Comparison of ENCODE assay signal across 8 mouse cellular contexts in genomic region chr13:38036343-38037043, GRCm38 (mm10). TPM values are rescaled to one million over a fixed set of nuclear protein-coding genes. Genes with fewer than 3 reads are reported as not detected.
DNase-seq lines count a peak whose midpoint lies in the region; ATAC-seq and TF ChIP-seq lines count a peak whose summit lies in the region.

Gene Riok1 (plus strand): TSS chr13:38036995.

- H3K27me3 ChIP-seq in G1E (ENCODE audit: insufficient read depth, low read length): no peaks in the 10 kb centered on the region
- H3K27me3 ChIP-seq in heart, embryonic 14.5 days (ENCODE audit: control insufficient read depth, insufficient read depth, low read length): no peaks in the 10 kb centered on the region
- H3K27me3 ChIP-seq in testis, adult 2 months (ENCODE audit: control insufficient read depth, insufficient read depth, low read length): no peaks in the 10 kb centered on the region

- TF ChIP-seq POLR2A in testis, adult 2 months (IDR thresholded peaks at IDR 0.05; ENCODE audit: control insufficient read depth, low read depth, low read length): no peak; the same call in none of the 2 replicates

- intact Hi-C loops in gastrocnemius, postnatal 14 days (cut with DNase I; ENCODE audit: low total_unique reads): no loop called here

- peak within 1 kb of the TSS; percentile 67 to 90 for H3K27ac ChIP-seq in heart, embryonic 14.5 days (replicated peaks in 1 of 2; ENCODE audit: control insufficient read depth in 1 of 2, insufficient read depth in 1 of 2, low read depth in 2 of 2, low read length in 2 of 2)
- H3K27ac ChIP-seq in testis, adult 2 months (ENCODE audit: control insufficient read depth, insufficient read depth, low read depth, low read length): peak within 1 kb of the TSS; percentile 95

- 0 out of 2 replicates have a peak, but pooled peaks have one; percentile 24 for ATAC-seq in G1E (ENCODE audit: extremely low read depth, insufficient number of reproducible peaks, low FRiP score, poor library complexity, severe bottlenecking)
- ATAC-seq in heart, embryonic 14.5 days (ENCODE audit: insufficient number of reproducible peaks, insufficient read depth, low FRiP score, low read depth): peak; percentile 67

- peak within 1 kb of the TSS; percentile 92 for H3K4me3 ChIP-seq in G1E (ENCODE audit: low read depth, low read length)
- peak within 1 kb of the TSS; percentile 75 to 81 for H3K4me3 ChIP-seq in heart, embryonic 14.5 days (ENCODE audit: control insufficient read depth in 1 of 2, insufficient read depth in 1 of 2, low read depth in 1 of 2, low read length in 2 of 2)
- peak within 1 kb of the TSS; percentile 93 for H3K4me3 ChIP-seq in testis, adult 2 months (ENCODE audit: control insufficient read depth, low read depth, low read length)

- peak in 1 of 2 experiments; percentile 20 for DNase-seq in gastrocnemius, postnatal 4 days (ENCODE audit: low spot score in 2 of 2)
- DNase-seq in gastrocnemius, postnatal 14 days: no peak
- no peak for DNase-seq in G1E (ENCODE audit: low spot score)
- DNase-seq in cerebellum, postnatal 10 days: peak; percentile 13 to 16
- DNase-seq in layer of hippocampus, postnatal 14 days (ENCODE audit: low spot score in 2 of 2): no peak
- peak; percentile 6 for DNase-seq in lung, postnatal 36 days

- H3K9me3 ChIP-seq in G1E (replicated peaks): no peaks in the 10 kb centered on the region
- no peaks in the 10 kb centered on the region for H3K9me3 ChIP-seq in heart, embryonic 14.5 days (ENCODE audit: control insufficient read depth, low read length)

- peaks cover 36% of the 10 kb centered on the region for H3K36me3 ChIP-seq in G1E (replicated peaks)
- H3K36me3 ChIP-seq in heart, embryonic 14.5 days (ENCODE audit: control insufficient read depth, insufficient read depth, low read length): peaks cover 21% of the 10 kb centered on the region
- H3K36me3 ChIP-seq in testis, adult 2 months (ENCODE audit: control insufficient read depth, insufficient read depth, low read length): no peaks in the 10 kb centered on the region; the same call in 1 of the 2 replicates

- H3K9ac ChIP-seq in heart, embryonic 14.5 days (ENCODE audit: low read length): peak within 1 kb of the TSS; percentile 89

- WGBS in heart, embryonic 14.5 days: 6% methylated on average over 37 of the region's 37 CpGs

- peaks cover 30% of the 10 kb centered on the region for H3K4me1 ChIP-seq in G1E (ENCODE audit: insufficient read depth, low read depth, low read length)
- peaks cover 4 to 20% of the 10 kb centered on the region in 2 experiments for H3K4me1 ChIP-seq in heart, embryonic 14.5 days (ENCODE audit: control insufficient read depth in 2 of 2, insufficient read depth in 2 of 2, low read length in 2 of 2)
- peaks cover 4% of the 10 kb centered on the region for H3K4me1 ChIP-seq in testis, adult 2 months (ENCODE audit: control insufficient read depth, insufficient read depth, low read length)

- TF ChIP-seq CTCF in G1E (IDR thresholded peaks at IDR 0.05; ENCODE audit: low read depth, low read length): no peak
- no peak for TF ChIP-seq CTCF in testis, adult 2 months (IDR thresholded peaks at IDR 0.05; ENCODE audit: control insufficient read depth, insufficient read depth, insufficient replicate concordance, low read depth, low read length)

- peak within 1 kb of the TSS; percentile 75 for H3K4me2 ChIP-seq in heart, embryonic 14.5 days (ENCODE audit: low read length)

RNA-seq across cellular contexts. Expression of gene Riok1, which starts in this region (rescaled TPM):
- 10 to 100 TPM; 22.5 to 27.0 TPM for total RNA-seq in gastrocnemius, postnatal 4 days (2021)
- total RNA-seq in gastrocnemius, postnatal 14 days (2021): 10 to 100 TPM in 1 of 2 experiments, 1 to 10 TPM in 1; 9.2 to 11.9 TPM
- total RNA-seq in G1E (2014; fragmentation: Nextera tagmentation): 66.3 and 94.8 TPM in 2 replicates
- 77.7 and 81.4 TPM in 2 replicates for total RNA-seq in G1E (2017)
- polyA plus RNA-seq in G1E (2012): 30.8 and 33.3 TPM in 2 replicates
- 28.0 and 28.1 TPM in 2 replicates for polyA plus RNA-seq in heart, embryonic 14.5 days (2014; fragmentation: Nextera tagmentation; extraction: Ambion mirVana)
- 10 to 100 TPM; 21.0 to 29.2 TPM for total RNA-seq in layer of hippocampus, postnatal 14 days (2021)
- polyA plus RNA-seq in testis, adult 2 months (2012; rRNA removed): 9.9 and 11.8 TPM in 2 replicates

Comparison
In these comparisons a context has a peak if more than half of its experiments do, and no peak if none do; other contexts are left out.
1. DNase-seq: peak in cerebellum, postnatal 10 days (2 of 2) and lung, postnatal 36 days (single experiment); none in gastrocnemius, postnatal 14 days (single experiment), G1E (single experiment) and layer of hippocampus, postnatal 14 days (0 of 2).
2. Peak in every context shown above with its lines, with median percentiles within 50 percentile points of each other: H3K4me3 ChIP-seq.